Mouse (Mus musculus): ENCODE data around the gene Klk12. TPM values are rescaled to one million over a fixed set of nuclear protein-coding genes. Genes with fewer than 3 reads are reported as not detected.
A peak's percentile ranks its signal among the peaks of the same experiment; 100 is the strongest.

Gene Klk12
- polyA plus RNA-seq, 1 experiment from 2014 or later: 0.25 TPM

GRCm38 (mm10) chr7:43777423-43777822, 8.7 kb downstream of the Klk12 start:
- Histone ChIP-seq H3K4me1 (peaks cover 9% of the 10 kb centered on the region; the same call in 1 of the 2 replicates), H3K27ac (no peak overlapping the region), H3K4me2 (no peak overlapping the region), H3K27me3 (no peaks in the 10 kb centered on the region), H3K36me3 (no peaks in the 10 kb centered on the region), H3K9ac (no peak overlapping the region), H3K4me3 (no peak overlapping the region), H3K9me3 (no peaks in the 10 kb centered on the region)
- 86% methylated on average over 12 of the region's 12 CpGs for WGBS
- ATAC-seq (ENCODE audit: insufficient number of reproducible peaks, insufficient read depth, low FRiP score, low TSS enrichment, low read depth): no peak

DNA sequence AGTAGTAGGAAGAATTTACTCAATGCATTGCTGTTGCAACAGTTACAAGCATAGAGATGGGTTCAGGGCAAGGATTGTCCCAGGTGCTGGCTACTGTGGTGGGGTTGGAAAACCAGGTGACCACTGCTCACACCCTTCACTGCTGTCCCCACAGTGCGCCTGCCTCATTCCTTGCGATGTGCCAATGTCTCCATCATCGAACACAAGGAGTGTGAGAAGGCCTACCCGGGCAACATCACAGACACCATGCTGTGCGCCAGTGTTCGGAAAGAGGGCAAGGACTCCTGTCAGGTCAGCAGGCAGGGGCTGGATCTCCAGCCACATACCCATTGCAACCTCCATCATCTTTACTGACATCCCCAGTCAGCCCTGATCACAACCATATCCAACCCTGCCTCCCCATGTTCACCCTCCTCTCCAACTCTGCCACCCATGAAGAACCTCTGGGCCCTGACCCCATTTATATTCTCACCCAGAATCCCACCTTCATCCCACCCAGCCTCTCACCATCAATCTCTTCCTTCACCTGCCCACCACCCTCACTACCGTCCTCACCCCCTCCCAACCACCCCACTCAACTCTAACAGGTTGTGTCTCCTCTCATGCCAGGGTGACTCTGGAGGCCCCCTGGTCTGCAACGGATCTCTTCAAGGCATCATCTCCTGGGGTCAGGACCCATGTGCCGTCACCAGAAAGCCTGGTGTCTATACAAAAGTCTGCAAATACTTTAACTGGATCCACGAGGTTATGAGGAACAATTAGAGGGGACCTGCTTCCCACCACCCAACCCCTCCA, 9.7 kb downstream of the Klk12 start:
- Histone ChIP-seq H3K27me3 (peaks cover 8% of the 10 kb centered on the region), H3K4me3 (no peak overlapping the region), H3K36me3 (no peaks in the 10 kb centered on the region), H3K27ac (no peak overlapping the region), H3K4me2 (no peak overlapping the region), H3K9ac (no peak overlapping the region), H3K4me1 (peaks cover 15% of the 10 kb centered on the region), H3K9me3 (no peaks in the 10 kb centered on the region)
- WGBS: 84% methylated on average over 10 of the region's 10 CpGs
- ATAC-seq (ENCODE audit: insufficient number of reproducible peaks, insufficient read depth, low FRiP score, low TSS enrichment, low read depth): no peak

GRCm38 (mm10) chr7:43780241-43780640, 11.5 kb downstream of the Klk12 start:
- H3K9ac ChIP-seq: no peak overlapping the region
- no peak overlapping the region for H3K4me2 ChIP-seq
- H3K4me1 ChIP-seq: peaks cover 15% of the 10 kb centered on the region
- no peak overlapping the region for H3K27ac ChIP-seq
- H3K9me3 ChIP-seq: no peaks in the 10 kb centered on the region
- 44% methylated on average over 6 of the region's 6 CpGs for WGBS
- no peaks in the 10 kb centered on the region for H3K36me3 ChIP-seq
- no peak overlapping the region for H3K4me3 ChIP-seq
- ATAC-seq (ENCODE audit: insufficient number of reproducible peaks, insufficient read depth, low FRiP score, low TSS enrichment, low read depth): no peak
- H3K27me3 ChIP-seq: peaks cover 12% of the 10 kb centered on the region

DNA sequence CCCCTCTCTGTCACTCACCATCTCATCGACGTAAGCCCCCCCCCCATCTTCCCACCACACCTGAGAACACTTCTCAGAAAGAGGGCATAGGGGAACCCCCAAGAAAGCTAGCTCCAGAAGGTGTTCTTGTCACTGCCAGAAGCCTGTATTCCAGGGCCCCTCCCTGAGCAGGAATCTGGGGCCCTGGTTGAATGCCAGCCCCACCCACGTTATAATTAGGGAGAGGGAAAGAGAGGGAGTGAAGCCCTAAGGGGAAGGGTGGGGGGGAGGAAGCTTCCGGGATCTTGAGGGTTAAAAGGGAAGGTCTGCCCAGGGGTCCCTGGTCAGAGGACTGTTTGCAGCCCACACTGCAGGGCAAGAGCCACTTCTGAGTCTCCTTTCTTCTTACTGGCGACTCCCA, 12.0 kb downstream of the Klk12 start, which contains the start of gene Klk10:
Klk10 (plus strand) TSS at position 290 of the 400 bp plus-strand sequence.
- Histone ChIP-seq H3K36me3 (no peaks in the 10 kb centered on the region), H3K4me1 (peaks cover 15% of the 10 kb centered on the region), H3K4me2 (no peak within 1 kb of the TSS), H3K9me3 (no peaks in the 10 kb centered on the region), H3K27me3 (peaks cover 12% of the 10 kb centered on the region), H3K4me3 (no peak within 1 kb of the TSS), H3K27ac (no peak within 1 kb of the TSS), H3K9ac (no peak within 1 kb of the TSS)
- no peak for ATAC-seq (ENCODE audit: insufficient number of reproducible peaks, insufficient read depth, low FRiP score, low TSS enrichment, low read depth)
- WGBS: 36% methylated on average over 5 of the region's 5 CpGs

GRCm38 (mm10) chr7:43781541-43781940, 12.8 kb downstream of the Klk12 start:
- H3K4me3 ChIP-seq: no peak overlapping the region
- no peak overlapping the region for H3K4me2 ChIP-seq
- H3K36me3 ChIP-seq: no peaks in the 10 kb centered on the region
- H3K4me1 ChIP-seq: peaks cover 15% of the 10 kb centered on the region
- peaks cover 12% of the 10 kb centered on the region for H3K27me3 ChIP-seq
- no peak for ATAC-seq (ENCODE audit: insufficient number of reproducible peaks, insufficient read depth, low FRiP score, low TSS enrichment, low read depth)
- H3K27ac ChIP-seq: no peak overlapping the region
- 85% methylated on average over 11 of the region's 11 CpGs for WGBS
- H3K9me3 ChIP-seq: no peaks in the 10 kb centered on the region
- no peak overlapping the region for H3K9ac ChIP-seq

- WGBS: 8% methylated on average over 36 of the region's 36 CpGs
- Histone ChIP-seq H3K9me3 (no peaks in the 10 kb centered on the region), H3K4me2 (peak overlapping the region; percentile 65), H3K4me1 (peaks cover 15% of the 10 kb centered on the region), H3K27ac (no peak overlapping the region), H3K27me3 (peaks cover 12% of the 10 kb centered on the region), H3K9ac (peak overlapping the region; percentile 57; the same call in 1 of the 2 replicates), H3K4me3 (peak overlapping the region; percentile 33), H3K36me3 (no peaks in the 10 kb centered on the region)
- ATAC-seq (ENCODE audit: insufficient number of reproducible peaks, insufficient read depth, low FRiP score, low TSS enrichment, low read depth): 0 out of 2 replicates have a peak, but pooled peaks have one; percentile 49
Measured at GRCm38 (mm10) chr7:43782275-43783265, 13.9 kb downstream of the Klk12 start.

- 76% methylated on average over 1 of the region's 1 CpGs for WGBS
- no peak for ATAC-seq (ENCODE audit: insufficient number of reproducible peaks, insufficient read depth, low FRiP score, low TSS enrichment, low read depth)
- Histone ChIP-seq H3K27me3 (peaks cover 12% of the 10 kb centered on the region), H3K9me3 (no peaks in the 10 kb centered on the region), H3K4me2 (no peak overlapping the region), H3K4me1 (peaks cover 15% of the 10 kb centered on the region), H3K36me3 (no peaks in the 10 kb centered on the region), H3K9ac (no peak overlapping the region), H3K27ac (no peak overlapping the region), H3K4me3 (no peak overlapping the region)
Measured at GRCm38 (mm10) chr7:43785286-43785685, 16.6 kb downstream of the Klk12 start.

DNA sequence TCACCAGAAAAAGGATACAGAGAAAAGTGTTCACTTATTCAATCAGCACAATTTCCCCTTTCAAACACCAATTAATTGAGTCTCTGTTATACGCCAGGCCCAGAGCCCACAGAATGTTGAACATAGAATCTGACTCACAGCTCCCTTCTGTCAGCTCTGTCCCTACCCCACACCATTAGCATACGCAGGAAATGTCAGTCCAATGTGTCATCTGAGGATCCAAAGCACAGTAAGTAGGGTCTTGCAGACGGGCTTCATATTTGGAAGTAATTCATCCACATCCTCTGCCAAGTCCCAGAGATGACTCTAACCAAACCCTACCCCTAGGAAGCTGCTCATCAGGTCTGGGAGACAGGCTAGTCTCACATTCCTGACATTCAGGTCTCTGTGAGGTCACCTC, 19.4 kb downstream of the Klk12 start:
- no peaks in the 10 kb centered on the region for H3K9me3 ChIP-seq
- no peaks in the 10 kb centered on the region for H3K36me3 ChIP-seq
- 69% methylated on average over 3 of the region's 3 CpGs for WGBS
- H3K9ac ChIP-seq: no peak overlapping the region
- H3K4me2 ChIP-seq: no peak overlapping the region
- no peak overlapping the region for H3K4me3 ChIP-seq
- H3K4me1 ChIP-seq: no peaks in the 10 kb centered on the region
- ATAC-seq (ENCODE audit: insufficient number of reproducible peaks, insufficient read depth, low FRiP score, low TSS enrichment, low read depth): no peak
- H3K27me3 ChIP-seq: peaks cover 6% of the 10 kb centered on the region
- no peak overlapping the region for H3K27ac ChIP-seq

GRCm38 (mm10) chr7:43789295-43789694, 20.6 kb downstream of the Klk12 start:
- no peaks in the 10 kb centered on the region for H3K4me1 ChIP-seq
- H3K27me3 ChIP-seq: no peaks in the 10 kb centered on the region
- no peaks in the 10 kb centered on the region for H3K9me3 ChIP-seq
- H3K4me3 ChIP-seq: no peak overlapping the region
- H3K27ac ChIP-seq: no peak overlapping the region
- WGBS: 73% methylated on average over 2 of the region's 2 CpGs
- H3K36me3 ChIP-seq: no peaks in the 10 kb centered on the region
- no peak overlapping the region for H3K9ac ChIP-seq
- no peak overlapping the region for H3K4me2 ChIP-seq
- no peak for ATAC-seq (ENCODE audit: insufficient number of reproducible peaks, insufficient read depth, low FRiP score, low TSS enrichment, low read depth)

DNA sequence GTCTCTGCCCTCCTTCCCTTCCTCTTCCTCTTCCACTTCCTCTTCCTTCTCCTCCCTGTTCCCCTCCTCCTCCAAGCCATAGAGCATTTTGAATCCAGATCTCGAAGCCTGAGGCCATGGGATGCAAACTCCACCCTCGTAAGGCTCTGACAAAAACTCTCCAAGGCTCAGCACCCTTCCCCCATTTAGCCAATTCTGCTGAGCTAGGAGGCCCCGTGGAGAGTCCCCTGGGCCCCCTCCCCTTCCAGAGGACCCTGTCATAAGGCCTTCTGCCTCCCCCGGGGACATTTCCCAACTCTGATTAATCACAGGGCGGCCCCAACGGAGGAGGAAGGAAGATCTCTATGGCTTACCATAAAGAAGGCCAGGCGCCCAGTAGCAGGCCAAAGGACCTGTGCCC, 22.9 kb downstream of the Klk12 start, which contains the start of gene Klk9:
Klk9 (plus strand) TSS at position 301 of the 400 bp plus-strand sequence.
- Histone ChIP-seq H3K4me2 (no peak within 1 kb of the TSS), H3K27ac (no peak within 1 kb of the TSS), H3K27me3 (peaks cover 17% of the 10 kb centered on the region), H3K36me3 (no peaks in the 10 kb centered on the region), H3K9me3 (no peaks in the 10 kb centered on the region), H3K4me3 (no peak within 1 kb of the TSS), H3K9ac (no peak within 1 kb of the TSS), H3K4me1 (peaks cover 9% of the 10 kb centered on the region)
- no peak for ATAC-seq (ENCODE audit: insufficient number of reproducible peaks, insufficient read depth, low FRiP score, low TSS enrichment, low read depth)
- 68% methylated on average over 7 of the region's 7 CpGs for WGBS

DNA sequence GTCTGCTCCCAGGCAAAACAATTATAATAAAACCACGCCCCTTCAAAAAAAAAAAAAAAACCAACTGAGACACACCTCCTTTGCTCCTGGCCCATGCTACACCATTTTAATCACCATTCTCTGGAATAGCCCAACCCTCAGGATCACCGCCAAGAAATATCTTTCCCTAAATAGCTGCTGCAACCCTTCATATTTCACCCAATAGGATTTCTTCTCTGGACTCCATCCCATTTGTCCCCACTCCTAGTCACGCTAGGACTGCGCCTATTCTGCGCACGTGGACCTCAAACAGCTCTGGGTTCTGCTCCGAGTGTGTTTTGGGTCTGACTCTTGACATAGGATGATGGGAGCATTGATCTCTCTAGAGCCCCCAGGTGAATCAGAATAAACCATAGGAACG, 27.7 kb downstream of the Klk12 start:
- Histone ChIP-seq H3K4me1 (peaks cover 22% of the 10 kb centered on the region), H3K27me3 (peaks cover 33% of the 10 kb centered on the region), H3K9me3 (no peaks in the 10 kb centered on the region), H3K9ac (peak overlapping the region; percentile 64), H3K27ac (no peak overlapping the region), H3K4me3 (peak overlapping the region; percentile 52), H3K4me2 (peak overlapping the region; percentile 82), H3K36me3 (no peaks in the 10 kb centered on the region)
- no peak for ATAC-seq (ENCODE audit: insufficient number of reproducible peaks, insufficient read depth, low FRiP score, low TSS enrichment, low read depth)
- 8% methylated on average over 8 of the region's 8 CpGs for WGBS
